Mouse (Mus musculus): Measurements from ENCODE around the gene Ica1l. TPM values are rescaled to one million over a fixed set of nuclear protein-coding genes. Genes with fewer than 3 reads are reported as not detected.

Gene Ica1l
- polyA plus RNA-seq, 1 experiment, result 0.19 TPM

GRCm38 (mm10) chr1:59967291-59967690 is 75.7 kb downstream of the Ica1l start:
- no peak for DNase-seq (ENCODE audit: low read depth, low spot score)
- WGBS, result 88% methylated on average over 4 of the region's 4 CpGs

- no peak for DNase-seq (ENCODE audit: low read depth, low spot score)
- 79% methylated on average over 6 of the region's 6 CpGs for WGBS
Measured at GRCm38 (mm10) chr1:59966171-59966785, 76.7 kb downstream of the Ica1l start.

- DNase-seq (ENCODE audit: low read depth, low spot score), result no peak
- WGBS, result 92% methylated on average over 1 of the region's 1 CpGs
Measured at GRCm38 (mm10) chr1:59959941-59960340, 83.0 kb downstream of the Ica1l start.

- WGBS, result 61% methylated on average over 3 of the region's 3 CpGs
- DNase-seq (ENCODE audit: low read depth, low spot score), result no peak
Measured at GRCm38 (mm10) chr1:59957206-59957605, 85.8 kb downstream of the Ica1l start.

- 98% methylated on average over 4 of the region's 4 CpGs for WGBS
- DNase-seq (ENCODE audit: low read depth, low spot score), result no peak
Measured at GRCm38 (mm10) chr1:59947509-59947908, 95.5 kb downstream of the Ica1l start.

GRCm38 (mm10) chr1:59945969-59946368 is 97.0 kb downstream of the Ica1l start:
- no peak for DNase-seq (ENCODE audit: low read depth, low spot score)
- WGBS, result 71% methylated on average over 1 of the region's 1 CpGs

GRCm38 (mm10) chr1:59943825-59944224 is 99.2 kb downstream of the Ica1l start:
- WGBS, result 38% methylated on average over 5 of the region's 5 CpGs
- no peak for DNase-seq (ENCODE audit: low read depth, low spot score)

GRCm38 (mm10) chr1:59942057-59942790 is 100.8 kb downstream of the Ica1l start:
- no peak for DNase-seq (ENCODE audit: low read depth, low spot score)
- WGBS, result 59% methylated on average over 6 of the region's 6 CpGs

- WGBS, result 97% methylated on average over 1 of the region's 1 CpGs
- DNase-seq (ENCODE audit: low read depth, low spot score), result no peak
Measured at GRCm38 (mm10) chr1:59941063-59941462, 101.9 kb downstream of the Ica1l start.

- 97% methylated on average over 2 of the region's 2 CpGs for WGBS
- no peak for DNase-seq (ENCODE audit: low read depth, low spot score)
Measured at GRCm38 (mm10) chr1:59932991-59933390, 110.0 kb downstream of the Ica1l start.

Other genes with a start within 250 kb of the Ica1l start
- 6.3 and 8.8 TPM in 2 replicates for gene Fam117b, start 130.2 kb downstream of the Ica1l start, polyA plus RNA-seq (2012; rRNA removed)
- gene Carf, start 55.1 kb upstream of the Ica1l start, polyA plus RNA-seq (2012; rRNA removed), result 0.90 and 1.4 TPM in 2 replicates
- 4.2 and 6.1 TPM in 2 replicates for gene Wdr12, start 55.5 kb upstream of the Ica1l start, polyA plus RNA-seq (2012; rRNA removed)
- gene Nbeal1, start 137.4 kb upstream of the Ica1l start, polyA plus RNA-seq (2012; rRNA removed), result 1.6 and 3.1 TPM in 2 replicates